Mouse (Mus musculus): ENCODE data around the gene Gm9573. TPM values are rescaled to one million over a fixed set of nuclear protein-coding genes. Genes with fewer than 3 reads are reported as not detected.

Gm9573 gene
- polyA plus RNA-seq, 1 experiment from 2014 or later: 0.03 TPM

GRCm38 (mm10) chr17:35649429-35649828 lies 23.0 kb upstream of the Gm9573 start:
- Histone ChIP-seq H3K36me3 (ENCODE audit: control insufficient read depth, insufficient read depth, low read length) (no peaks in the 10 kb centered on the region), H3K9me3 (ENCODE audit: control insufficient read depth, low read length) (no peaks in the 10 kb centered on the region), H3K27me3 (ENCODE audit: control insufficient read depth, insufficient read depth, low read depth, low read length) (no peaks in the 10 kb centered on the region), H3K4me2 (ENCODE audit: low read depth, low read length) (peak overlapping the region; percentile 62; the same call in 1 of the 2 replicates), H3K27ac (ENCODE audit: low read length) (peak overlapping the region; percentile 99), H3K4me3 (ENCODE audit: low read length) (peak overlapping the region; percentile 45), H3K9ac (ENCODE audit: low read length) (peak overlapping the region; percentile 68), H3K4me1 (replicated peaks; ENCODE audit: control insufficient read depth, insufficient read depth, low read length) (peaks cover 5% of the 10 kb centered on the region)
- ATAC-seq (ENCODE audit: low read depth): peak; percentile 97
- 46% methylated on average over 2 of the region's 2 CpGs for WGBS

- Histone ChIP-seq H3K27ac (ENCODE audit: low read length) (no peak within 1 kb of the TSS), H3K9ac (ENCODE audit: low read length) (no peak within 1 kb of the TSS), H3K27me3 (ENCODE audit: control insufficient read depth, insufficient read depth, low read depth, low read length) (no peaks in the 10 kb centered on the region), H3K36me3 (ENCODE audit: control insufficient read depth, insufficient read depth, low read length) (no peaks in the 10 kb centered on the region), H3K4me2 (ENCODE audit: low read depth, low read length) (no peak within 1 kb of the TSS), H3K4me3 (ENCODE audit: low read length) (no peak within 1 kb of the TSS), H3K9me3 (ENCODE audit: control insufficient read depth, low read length) (no peaks in the 10 kb centered on the region), H3K4me1 (replicated peaks; ENCODE audit: control insufficient read depth, insufficient read depth, low read length) (peaks cover 9% of the 10 kb centered on the region)
- WGBS: 65% methylated on average over 13 of the region's 13 CpGs
- peak; percentile 16; the same call in 1 of the 2 replicates for ATAC-seq (ENCODE audit: low read depth)
These were observed 17.3 kb upstream of the Gm9573 start, which contains the start of gene Mucl3 for GRCm38 (mm10) chr17:35643609-35644236. Mucl3 (minus strand) TSS chr17:35643695.

- Histone ChIP-seq H3K9me3 (ENCODE audit: control insufficient read depth, low read length) (no peaks in the 10 kb centered on the region), H3K36me3 (ENCODE audit: control insufficient read depth, insufficient read depth, low read length) (no peaks in the 10 kb centered on the region), H3K4me3 (ENCODE audit: low read length) (peak overlapping the region; percentile 22), H3K27ac (ENCODE audit: low read length) (peak overlapping the region; percentile 91), H3K4me2 (ENCODE audit: low read depth, low read length) (peak overlapping the region; percentile 34), H3K9ac (ENCODE audit: low read length) (peak overlapping the region; percentile 44; the same call in 1 of the 2 replicates), H3K27me3 (ENCODE audit: control insufficient read depth, insufficient read depth, low read depth, low read length) (no peaks in the 10 kb centered on the region), H3K4me1 (replicated peaks; ENCODE audit: control insufficient read depth, insufficient read depth, low read length) (peaks cover 23% of the 10 kb centered on the region)
- 47% methylated on average over 6 of the region's 6 CpGs for WGBS
- ATAC-seq (ENCODE audit: low read depth): no peak
These were observed 12.9 kb upstream of the Gm9573 start for GRCm38 (mm10) chr17:35639352-35639751.

DNA sequence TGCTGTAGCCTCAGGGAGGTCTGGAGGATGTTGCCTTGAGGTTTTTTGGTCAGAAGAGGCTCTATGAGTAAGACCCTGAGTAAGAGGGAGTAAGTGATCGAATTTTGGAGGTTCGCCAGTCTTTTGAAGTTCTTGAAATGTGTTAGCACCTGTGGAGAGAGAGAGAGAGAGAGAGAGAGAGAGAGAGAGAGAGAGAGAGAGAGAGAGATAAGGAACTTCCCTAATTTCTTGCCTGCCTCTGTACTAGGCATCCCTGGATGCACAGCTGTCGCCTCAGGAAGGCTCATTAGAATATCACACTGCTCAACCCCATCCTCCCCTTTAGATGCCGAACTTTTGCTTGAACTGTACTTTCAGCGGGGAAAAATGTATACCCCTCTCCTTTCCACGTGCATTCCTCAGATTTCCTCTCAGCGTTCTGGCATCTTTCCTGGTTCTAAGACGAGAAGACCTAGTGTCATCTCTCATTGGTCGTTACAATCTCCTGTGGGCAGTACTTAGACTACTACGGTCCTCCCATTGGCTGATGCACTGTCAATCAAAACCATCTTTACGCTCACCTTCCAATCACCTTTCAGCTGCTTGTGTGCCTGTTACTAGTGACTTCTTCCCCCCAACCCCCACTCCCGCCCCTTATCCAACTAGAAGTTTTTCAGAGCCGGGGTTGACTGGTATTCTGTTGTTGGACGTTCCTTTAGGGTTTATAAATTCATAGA lies 12.2 kb upstream of the Gm9573 start:
- Histone ChIP-seq H3K9me3 (ENCODE audit: control insufficient read depth, low read length) (no peaks in the 10 kb centered on the region), H3K4me3 (ENCODE audit: low read length) (peak overlapping the region; percentile 22), H3K36me3 (ENCODE audit: control insufficient read depth, insufficient read depth, low read length) (no peaks in the 10 kb centered on the region), H3K4me1 (replicated peaks; ENCODE audit: control insufficient read depth, insufficient read depth, low read length) (peaks cover 23% of the 10 kb centered on the region), H3K27ac (ENCODE audit: low read length) (peak overlapping the region; percentile 93), H3K4me2 (ENCODE audit: low read depth, low read length) (peak overlapping the region; percentile 46), H3K27me3 (ENCODE audit: control insufficient read depth, insufficient read depth, low read depth, low read length) (no peaks in the 10 kb centered on the region), H3K9ac (ENCODE audit: low read length) (peak overlapping the region; percentile 26)
- 13% methylated on average over 14 of the region's 14 CpGs for WGBS
- ATAC-seq (ENCODE audit: low read depth): peak; percentile 91

- Histone ChIP-seq H3K27ac (ENCODE audit: low read length) (peak overlapping the region; percentile 93), H3K4me3 (ENCODE audit: low read length) (peak overlapping the region; percentile 19), H3K9me3 (ENCODE audit: control insufficient read depth, low read length) (no peaks in the 10 kb centered on the region), H3K9ac (ENCODE audit: low read length) (peak overlapping the region; percentile 39; the same call in 1 of the 2 replicates), H3K36me3 (ENCODE audit: control insufficient read depth, insufficient read depth, low read length) (no peaks in the 10 kb centered on the region), H3K4me2 (ENCODE audit: low read depth, low read length) (peak overlapping the region; percentile 64), H3K27me3 (ENCODE audit: control insufficient read depth, insufficient read depth, low read depth, low read length) (no peaks in the 10 kb centered on the region), H3K4me1 (replicated peaks; ENCODE audit: control insufficient read depth, insufficient read depth, low read length) (peaks cover 23% of the 10 kb centered on the region)
- ATAC-seq (ENCODE audit: low read depth): peak; percentile 51; the same call in 1 of the 2 replicates
- WGBS: 27% methylated on average over 5 of the region's 5 CpGs
These were observed 9.9 kb upstream of the Gm9573 start for GRCm38 (mm10) chr17:35636363-35636762.

DNA sequence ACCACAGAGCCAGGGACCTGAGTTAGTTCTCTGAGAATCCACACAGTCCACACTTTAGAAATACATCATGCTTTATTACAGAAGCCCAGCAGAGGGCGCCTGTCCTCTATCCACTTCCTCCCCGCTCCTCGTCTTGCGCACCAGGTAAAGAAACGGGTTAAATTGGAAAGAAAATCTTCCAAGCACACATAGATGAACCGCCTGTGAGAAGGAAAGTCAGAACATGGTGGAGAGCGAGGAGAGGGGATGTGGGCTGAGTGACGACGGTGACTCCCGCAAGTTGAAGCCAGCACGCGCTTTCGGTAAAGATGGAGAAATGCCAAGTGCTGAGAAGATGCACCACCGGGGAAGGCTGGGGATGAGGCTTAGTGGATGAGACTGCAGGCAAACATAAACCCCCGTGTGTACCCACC lies 9.3 kb upstream of the Gm9573 start:
- Histone ChIP-seq H3K4me1 (replicated peaks; ENCODE audit: control insufficient read depth, insufficient read depth, low read length) (peaks cover 23% of the 10 kb centered on the region), H3K9ac (ENCODE audit: low read length) (peak overlapping the region; percentile 49), H3K27me3 (ENCODE audit: control insufficient read depth, insufficient read depth, low read depth, low read length) (no peaks in the 10 kb centered on the region), H3K4me3 (ENCODE audit: low read length) (peak overlapping the region; percentile 53), H3K4me2 (ENCODE audit: low read depth, low read length) (peak overlapping the region; percentile 64), H3K9me3 (ENCODE audit: control insufficient read depth, low read length) (no peaks in the 10 kb centered on the region), H3K36me3 (ENCODE audit: control insufficient read depth, insufficient read depth, low read length) (no peaks in the 10 kb centered on the region), H3K27ac (ENCODE audit: low read length) (peak overlapping the region; percentile 93)
- WGBS: 2% methylated on average over 15 of the region's 15 CpGs
- peak; percentile 44 for ATAC-seq (ENCODE audit: low read depth)

DNA sequence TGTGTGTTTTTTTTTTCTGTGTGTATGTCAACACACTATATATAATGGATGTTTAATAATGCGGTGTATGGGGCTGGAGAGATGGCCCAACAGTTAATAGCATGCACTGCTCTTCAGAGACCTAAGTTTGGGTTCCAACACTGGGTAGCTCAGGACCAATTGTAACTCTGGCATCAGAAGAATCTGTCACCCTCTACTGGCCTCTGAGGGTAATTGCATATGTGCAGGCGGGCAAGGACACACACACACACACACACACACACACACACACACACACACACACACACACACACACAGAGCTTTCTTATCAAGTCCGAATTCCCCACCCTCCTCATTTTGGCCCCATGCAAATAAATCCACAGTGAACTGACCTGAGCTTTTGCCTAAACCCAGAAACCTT lies 8.8 kb upstream of the Gm9573 start:
- H3K36me3 ChIP-seq (ENCODE audit: control insufficient read depth, insufficient read depth, low read length): no peaks in the 10 kb centered on the region
- ATAC-seq (ENCODE audit: low read depth): no peak
- H3K9ac ChIP-seq (ENCODE audit: low read length): no peak overlapping the region
- H3K4me3 ChIP-seq (ENCODE audit: low read length): no peak overlapping the region
- peaks cover 23% of the 10 kb centered on the region for H3K4me1 ChIP-seq (replicated peaks; ENCODE audit: control insufficient read depth, insufficient read depth, low read length)
- 71% methylated on average over 3 of the region's 3 CpGs for WGBS
- no peaks in the 10 kb centered on the region for H3K9me3 ChIP-seq (ENCODE audit: control insufficient read depth, low read length)
- H3K4me2 ChIP-seq (ENCODE audit: low read depth, low read length): no peak overlapping the region
- H3K27ac ChIP-seq (ENCODE audit: low read length): peak overlapping the region; percentile 37; the same call in 1 of the 2 replicates
- no peaks in the 10 kb centered on the region for H3K27me3 ChIP-seq (ENCODE audit: control insufficient read depth, insufficient read depth, low read depth, low read length)

DNA sequence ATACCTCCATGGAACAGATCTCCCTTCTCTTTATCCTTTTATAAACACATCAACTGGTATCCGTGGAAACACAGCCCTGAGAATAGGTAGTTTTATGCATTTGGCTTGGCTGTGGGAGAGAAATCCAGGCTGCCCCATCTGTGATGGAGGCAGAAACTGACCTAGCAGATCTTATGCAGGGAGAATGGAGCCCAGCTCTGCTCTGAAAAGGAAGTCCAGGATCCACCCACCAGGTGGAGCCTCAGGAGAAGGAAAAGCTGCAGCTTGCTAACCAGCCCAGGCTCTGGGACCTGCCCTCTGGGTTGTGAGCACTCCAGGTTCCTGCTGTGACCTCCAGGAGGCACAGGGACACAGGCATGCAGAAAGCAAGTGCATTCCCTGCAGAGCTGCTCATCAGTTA lies 7.6 kb upstream of the Gm9573 start:
- Histone ChIP-seq H3K27ac (ENCODE audit: low read length) (peak overlapping the region; percentile 23), H3K4me2 (ENCODE audit: low read depth, low read length) (no peak overlapping the region), H3K9ac (ENCODE audit: low read length) (no peak overlapping the region), H3K9me3 (ENCODE audit: control insufficient read depth, low read length) (no peaks in the 10 kb centered on the region), H3K4me3 (ENCODE audit: low read length) (no peak overlapping the region), H3K4me1 (replicated peaks; ENCODE audit: control insufficient read depth, insufficient read depth, low read length) (peaks cover 13% of the 10 kb centered on the region), H3K36me3 (ENCODE audit: control insufficient read depth, insufficient read depth, low read length) (no peaks in the 10 kb centered on the region), H3K27me3 (ENCODE audit: control insufficient read depth, insufficient read depth, low read depth, low read length) (no peaks in the 10 kb centered on the region)
- ATAC-seq (ENCODE audit: low read depth): peak; percentile 39
- 16% methylated on average over 1 of the region's 1 CpGs for WGBS

DNA sequence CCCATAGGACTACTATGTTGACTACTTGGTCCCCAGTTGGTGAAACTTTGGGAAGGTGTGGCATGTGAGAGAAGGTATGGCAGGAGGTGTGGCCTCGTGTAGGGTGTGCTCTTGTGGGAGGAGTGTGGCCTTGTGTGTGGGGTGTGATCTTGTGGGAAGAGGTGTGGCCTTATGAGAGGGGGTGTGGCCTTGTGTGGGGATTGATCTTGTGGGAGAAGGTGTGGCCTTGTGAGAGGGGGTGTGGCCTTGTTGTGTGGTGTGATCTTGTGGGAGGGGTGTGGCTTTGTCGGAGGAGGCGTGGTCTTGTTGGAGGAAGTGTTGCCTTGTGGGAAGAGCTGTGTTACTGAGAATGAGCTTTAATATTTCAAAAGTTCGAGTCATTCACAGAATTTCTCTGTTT lies 9.3 kb downstream of the Gm9573 start:
- Histone ChIP-seq H3K9ac (ENCODE audit: low read length) (no peak overlapping the region), H3K27me3 (ENCODE audit: control insufficient read depth, insufficient read depth, low read depth, low read length) (no peaks in the 10 kb centered on the region), H3K36me3 (ENCODE audit: control insufficient read depth, insufficient read depth, low read length) (no peaks in the 10 kb centered on the region), H3K27ac (ENCODE audit: low read length) (no peak overlapping the region), H3K4me2 (ENCODE audit: low read depth, low read length) (no peak overlapping the region), H3K4me3 (ENCODE audit: low read length) (no peak overlapping the region), H3K4me1 (replicated peaks; ENCODE audit: control insufficient read depth, insufficient read depth, low read length) (no peaks in the 10 kb centered on the region), H3K9me3 (ENCODE audit: control insufficient read depth, low read length) (no peaks in the 10 kb centered on the region)
- ATAC-seq (ENCODE audit: low read depth): no peak
- 58% methylated on average over 4 of the region's 4 CpGs for WGBS
